Mouse (Mus musculus) kidney, embryonic 16.5 days (tissue): ENCODE measurements around the gene Zbed5. TPM values are rescaled to one million over a fixed set of nuclear protein-coding genes. Genes with fewer than 3 reads are reported as not detected.
A peak's percentile ranks its signal among the peaks of the same experiment; 100 is the strongest.
"Not testable (repeated sequence)": the region's sequence is repeated elsewhere in the genome, so short reads cannot be mapped to it uniquely, and the experiment has no call there.

ENCODE experiments used
- ATAC-seq: fragments of 200-750 bp; cut with Nextera tagmentation; 2 replicates; pipeline ENCODE4 v1.8.0; 2017; ENCODE audit warnings: moderate TSS enrichment; ENCODE audit not compliant: low FRiP score, low TSS enrichment
- H3K27ac ChIP-seq: fragments of 300-500 bp; sonication (generic); 2 replicates; pipeline ENCODE4 v1.5.1; 2014; ENCODE audit warnings: low read length
- H3K27me3 ChIP-seq: fragments of 300-500 bp; sonication (generic); 2 replicates; pipeline ENCODE4 v1.6.1; 2014; ENCODE audit warnings: low read length, control low read depth, mixed read lengths; ENCODE audit not compliant: insufficient read depth
- H3K36me3 ChIP-seq: fragments of 300-500 bp; sonication (generic); 2 replicates; pipeline ENCODE4 v1.6.1; 2014; ENCODE audit warnings: low read length, control low read depth, mixed read lengths; ENCODE audit not compliant: insufficient read depth
- H3K4me1 ChIP-seq: fragments of 300-500 bp; sonication (generic); 2 replicates; pipeline ENCODE4 v1.6.1; 2014; ENCODE audit warnings: low read length, control low read depth, mixed read lengths; ENCODE audit not compliant: insufficient read depth
- H3K4me2 ChIP-seq: fragments of 300-500 bp; sonication (generic); replicated peaks from 2 replicates; pipeline ENCODE4 v1.6.1; 2014; ENCODE audit warnings: low read depth, low read length
- H3K4me3 ChIP-seq: fragments of 300-500 bp; sonication (generic); 2 replicates; pipeline ENCODE4 v1.5.1; 2014; ENCODE audit warnings: mild to moderate bottlenecking, low read length
- H3K9ac ChIP-seq: fragments of 300-500 bp; sonication (generic); replicated peaks from 2 replicates; pipeline ENCODE4 v1.6.1; 2014; ENCODE audit warnings: low read length
- H3K9me3 ChIP-seq: fragments of 300-500 bp; sonication (generic); 2 replicates; pipeline ENCODE4 v1.6.1; 2016; ENCODE audit warnings: low read length, control low read depth
- WGBS: fragments of 180-500 bp; shearing (Covaris S2); extraction: QIAGEN DNeasy Blood & Tissue Kit; methylation state at CpG from one replicate; pipeline ENCODE4 v1.1.7; 2014; 5-methylcytosine and 5-hydroxymethylcytosine counted together
- polyA plus RNA-seq: library from polyadenylated mRNA; unstranded; fragments of >200 nt; fragmentation: Nextera tagmentation; extraction: Ambion mirVana; gene quantifications from 2 replicates; pipeline ENCODE4 v1.2.1, GENCODE M21; 2015

The Zbed5 gene
- polyA plus RNA-seq, 1 experiment from 2014 or later = 6.5 TPM

GRCm38 (mm10) chr5:129907775-129908174 is 12.3 kb downstream of the Zbed5 start:
- 19% methylated on average over 4 of the region's 4 CpGs for WGBS
- peaks cover 11% of the 10 kb centered on the region for H3K4me1 ChIP-seq
- H3K9me3 ChIP-seq = no peaks in the 10 kb centered on the region
- H3K27me3 ChIP-seq = no peaks in the 10 kb centered on the region
- peak overlapping the region; percentile 86 for H3K9ac ChIP-seq
- H3K4me3 ChIP-seq = peak overlapping the region; percentile 75
- no peak for ATAC-seq
- no peaks in the 10 kb centered on the region; the same call in 1 of the 2 replicates for H3K36me3 ChIP-seq
- peak overlapping the region; percentile 51; the same call in 1 of the 2 replicates for H3K27ac ChIP-seq
- H3K4me2 ChIP-seq = peak overlapping the region; percentile 69

GRCm38 (mm10) chr5:129908242-129908965 is 12.9 kb downstream of the Zbed5 start, which contains the start of gene Nupr1l:
Gene Nupr1l (plus strand): TSS chr5:129908540.
- Histone ChIP-seq H3K4me1 (peaks cover 11% of the 10 kb centered on the region), H3K4me2 (peak within 1 kb of the TSS; percentile 69), H3K36me3 (no peaks in the 10 kb centered on the region), H3K27me3 (no peaks in the 10 kb centered on the region), H3K4me3 (peak within 1 kb of the TSS; percentile 75), H3K9me3 (no peaks in the 10 kb centered on the region), H3K27ac (peak within 1 kb of the TSS; percentile 97), H3K9ac (peak within 1 kb of the TSS; percentile 86)
- WGBS = under 1% methylated on average over 63 of the region's 63 CpGs
- peak; percentile 98 for ATAC-seq

- no peak for ATAC-seq
- H3K27ac ChIP-seq = peak overlapping the region; percentile 97
- WGBS = 71% methylated on average over 9 of the region's 9 CpGs
- H3K4me3 ChIP-seq = peak overlapping the region; percentile 75
- peaks cover 11% of the 10 kb centered on the region for H3K4me1 ChIP-seq
- H3K4me2 ChIP-seq = peak overlapping the region; percentile 69
- no peaks in the 10 kb centered on the region for H3K36me3 ChIP-seq
- H3K9ac ChIP-seq = peak overlapping the region; percentile 86
- H3K9me3 ChIP-seq = no peaks in the 10 kb centered on the region
- no peaks in the 10 kb centered on the region for H3K27me3 ChIP-seq
Observed at GRCm38 (mm10) chr5:129909147-129909546, 13.6 kb downstream of the Zbed5 start.

- WGBS = 78% methylated on average over 7 of the region's 7 CpGs
- Histone ChIP-seq H3K4me2 (no peak overlapping the region), H3K36me3 (no peaks in the 10 kb centered on the region), H3K9ac (no peak overlapping the region), H3K4me3 (no peak overlapping the region), H3K27me3 (no peaks in the 10 kb centered on the region), H3K9me3 (no peaks in the 10 kb centered on the region), H3K27ac (no peak overlapping the region), H3K4me1 (peaks cover 11% of the 10 kb centered on the region)
- no peak for ATAC-seq
Observed at GRCm38 (mm10) chr5:129909591-129909990, 14.1 kb downstream of the Zbed5 start.

GRCm38 (mm10) chr5:129914024-129914423 is 18.5 kb downstream of the Zbed5 start:
- Histone ChIP-seq H3K4me1 (peaks cover 1% of the 10 kb centered on the region), H3K27me3 (no peaks in the 10 kb centered on the region), H3K4me3 (no peak overlapping the region), H3K4me2 (no peak overlapping the region), H3K36me3 (no peaks in the 10 kb centered on the region), H3K9me3 (no peaks in the 10 kb centered on the region), H3K27ac (no peak overlapping the region), H3K9ac (no peak overlapping the region)
- no peak for ATAC-seq
- WGBS = 46% methylated on average over 2 of the region's 2 CpGs

GRCm38 (mm10) chr5:129915491-129915890 is 20.0 kb downstream of the Zbed5 start:
- not testable (repeated sequence) for H3K9me3 ChIP-seq, H3K4me3 ChIP-seq, H3K4me1 ChIP-seq, H3K4me2 ChIP-seq, ATAC-seq, H3K36me3 ChIP-seq, H3K9ac ChIP-seq, H3K27ac ChIP-seq, H3K27me3 ChIP-seq
- 84% methylated on average over 11 of the region's 11 CpGs for WGBS

GRCm38 (mm10) chr5:129918065-129918651 is 22.6 kb downstream of the Zbed5 start:
- Histone ChIP-seq H3K4me3 (no peak overlapping the region), H3K4me1 (no peaks in the 10 kb centered on the region), H3K36me3 (no peaks in the 10 kb centered on the region), H3K27ac (no peak overlapping the region), H3K9me3 (no peaks in the 10 kb centered on the region), H3K27me3 (no peaks in the 10 kb centered on the region), H3K9ac (no peak overlapping the region), H3K4me2 (no peak overlapping the region)
- ATAC-seq = no peak
- WGBS = 91% methylated on average over 24 of the region's 24 CpGs

GRCm38 (mm10) chr5:129918752-129919151 is 23.2 kb downstream of the Zbed5 start:
- no peak overlapping the region for H3K4me2 ChIP-seq
- H3K4me1 ChIP-seq = no peaks in the 10 kb centered on the region
- WGBS = 81% methylated on average over 9 of the region's 9 CpGs
- H3K9ac ChIP-seq = no peak overlapping the region
- H3K36me3 ChIP-seq = no peaks in the 10 kb centered on the region
- H3K9me3 ChIP-seq = no peaks in the 10 kb centered on the region
- ATAC-seq = no peak
- no peak overlapping the region for H3K4me3 ChIP-seq
- no peaks in the 10 kb centered on the region for H3K27me3 ChIP-seq
- no peak overlapping the region for H3K27ac ChIP-seq

- no peaks in the 10 kb centered on the region for H3K36me3 ChIP-seq
- H3K9ac ChIP-seq = no peak overlapping the region
- no peaks in the 10 kb centered on the region for H3K4me1 ChIP-seq
- ATAC-seq = no peak
- no peak overlapping the region for H3K27ac ChIP-seq
- WGBS = 54% methylated on average over 8 of the region's 8 CpGs
- no peaks in the 10 kb centered on the region for H3K27me3 ChIP-seq
- H3K4me3 ChIP-seq = no peak overlapping the region
- no peaks in the 10 kb centered on the region for H3K9me3 ChIP-seq
- no peak overlapping the region for H3K4me2 ChIP-seq
Observed at GRCm38 (mm10) chr5:129919320-129919719, 23.8 kb downstream of the Zbed5 start.

- H3K4me1 ChIP-seq = no peaks in the 10 kb centered on the region
- no peak overlapping the region for H3K4me2 ChIP-seq
- no peaks in the 10 kb centered on the region for H3K27me3 ChIP-seq
- no peak overlapping the region for H3K27ac ChIP-seq
- H3K9ac ChIP-seq = no peak overlapping the region
- 98% methylated on average over 4 of the region's 4 CpGs for WGBS
- H3K36me3 ChIP-seq = no peaks in the 10 kb centered on the region
- no peak overlapping the region for H3K4me3 ChIP-seq
- no peaks in the 10 kb centered on the region for H3K9me3 ChIP-seq
- ATAC-seq = no peak
Observed at GRCm38 (mm10) chr5:129921972-129922371, 26.4 kb downstream of the Zbed5 start.
